Mouse (Mus musculus) MEL (cell line): Measurements from ENCODE around the gene Tspan6.

Experiments used
- BHLHE40 ChIP-seq: IDR thresholded peaks from 2 replicates; pipeline ENCODE4 v1.6.1; 2012; ENCODE audit warnings: low read depth, mild to moderate bottlenecking, inconsistent platforms, low read length, improper control_type of control experiment, borderline replicate concordance
- CTCF ChIP-seq, 3 experiments: IDR thresholded peaks in 2 of 3; conservative IDR thresholded peaks in 1 of 3; 2 replicates each; pipeline ENCODE4 v1.5.1; 2011 to 2012; ENCODE audit warnings: low read length in 3 of 3, low read depth in 2 of 3, mild to moderate bottlenecking in 2 of 3, improper control_type of control experiment in 1 of 3, inconsistent platforms in 1 of 3, mixed read lengths in 1 of 3, moderate library complexity in 1 of 3; ENCODE audit not compliant: control insufficient read depth in 1 of 3, insufficient read depth in 1 of 3, poor library complexity in 1 of 3, severe bottlenecking in 1 of 3
- EP300 ChIP-seq, 2 experiments: IDR thresholded peaks; 2 replicates each; pipeline ENCODE4 v1.6.1; 2011; ENCODE audit warnings: improper control_type of control experiment in 2 of 2, low read length in 2 of 2, low read depth in 1 of 2, mild to moderate bottlenecking in 1 of 2
- GABPA ChIP-seq: IDR thresholded peaks from 2 replicates; pipeline ENCODE4 v1.6.1; 2012; ENCODE audit warnings: low read depth, mild to moderate bottlenecking, inconsistent platforms, low read length, improper control_type of control experiment, moderate library complexity
- JUND ChIP-seq: IDR thresholded peaks from 2 replicates; pipeline ENCODE4 v1.6.1; 2011; ENCODE audit warnings: low read depth, mild to moderate bottlenecking, improper control_type of control experiment, low read length
- MAX ChIP-seq: IDR thresholded peaks from 2 replicates; pipeline ENCODE4 v1.6.1; 2011; ENCODE audit warnings: low read length, improper control_type of control experiment
- MXI1 ChIP-seq: IDR thresholded peaks from 2 replicates; pipeline ENCODE4 v1.6.1; 2011; ENCODE audit warnings: mild to moderate bottlenecking, low read depth, low read length, improper control_type of control experiment
- POLR2A ChIP-seq, 2 experiments: IDR thresholded peaks; 2 replicates each; pipeline ENCODE4 v1.6.1; 2011 to 2012; ENCODE audit warnings: low read length in 2 of 2, mild to moderate bottlenecking in 2 of 2, control low read depth in 1 of 2, improper control_type of control experiment in 1 of 2, low read depth in 1 of 2, moderate library complexity in 1 of 2; ENCODE audit not compliant: control insufficient read depth in 1 of 2, insufficient read depth in 1 of 2, poor library complexity in 1 of 2
- TBP ChIP-seq: IDR thresholded peaks from 2 replicates; pipeline ENCODE4 v1.8.0; 2011; ENCODE audit warnings: low read depth, low read length, improper control_type of control experiment
- USF2 ChIP-seq, 2 experiments: IDR thresholded peaks; 2 replicates each; pipeline ENCODE4 v1.6.1; 2011 to 2012; ENCODE audit warnings: improper control_type of control experiment in 2 of 2, low read length in 2 of 2, borderline replicate concordance in 1 of 2, inconsistent platforms in 1 of 2, low read depth in 1 of 2, mild to moderate bottlenecking in 1 of 2; ENCODE audit not compliant: insufficient read depth in 1 of 2
- ZC3H11A ChIP-seq: IDR thresholded peaks from 2 replicates; pipeline ENCODE4 v1.6.1; 2012; ENCODE audit warnings: low read depth, mild to moderate bottlenecking, inconsistent platforms, low read length, improper control_type of control experiment

GRCm38 (mm10) chrX:133913006-133913405, 14.8 kb upstream of the Tspan6 start:
- TF ChIP-seq CTCF (IDR thresholded peaks at IDR 0.05 in 2 of 3, conservative IDR thresholded peaks at IDR 0.05 in 1 of 3; ENCODE audit: control insufficient read depth in 1 of 3, insufficient read depth in 1 of 3, low read depth in 2 of 3, low read length in 3 of 3, poor library complexity in 1 of 3, severe bottlenecking in 1 of 3) (no peak), TBP (no peak), MAX (no peak), POLR2A (IDR thresholded peaks at IDR 0.05; ENCODE audit: control insufficient read depth in 1 of 2, insufficient read depth in 1 of 2, low read depth in 1 of 2, low read length in 2 of 2, poor library complexity in 1 of 2) (no peak), ZC3H11A (no peak), MXI1 (no peak), GABPA (no peak), JUND (no peak), BHLHE40 (no peak), EP300 (IDR thresholded peaks at IDR 0.05; ENCODE audit: low read depth in 1 of 2, low read length in 2 of 2) (no peak), USF2 (IDR thresholded peaks at IDR 0.05; ENCODE audit: borderline replicate concordance in 1 of 2, insufficient read depth in 1 of 2, low read depth in 1 of 2, low read length in 2 of 2) (no peak)
